Mouse (Mus musculus): ENCODE data around the gene Utp11. TPM values are rescaled to one million over a fixed set of nuclear protein-coding genes. Genes with fewer than 3 reads are reported as not detected.

Utp11 gene
- polyA plus RNA-seq, 1 experiment from 2014 or later, result 62.7 TPM

DNA sequence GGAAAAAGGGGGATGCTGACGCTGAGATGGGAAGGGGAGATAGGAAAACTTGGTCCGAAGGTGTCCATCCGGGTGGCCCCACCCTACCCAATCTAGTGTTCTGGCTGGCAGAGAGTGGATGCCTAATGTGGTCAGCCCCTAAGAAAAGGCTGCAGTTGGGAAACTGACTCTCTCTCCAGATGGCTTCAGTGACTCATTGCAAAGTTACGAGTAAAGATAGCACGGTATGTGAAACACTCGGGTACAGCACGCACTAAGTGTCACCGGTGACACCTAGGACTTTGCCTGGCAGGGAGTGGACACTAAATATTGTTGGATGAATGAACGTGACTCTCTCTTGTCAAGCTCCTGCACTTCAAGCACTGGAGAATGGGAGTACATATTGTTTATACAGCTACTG lies 49.5 kb downstream of the Utp11 start:
- no peak for DNase-seq (ENCODE audit: low spot score)
- Histone ChIP-seq H3K9me3 (ENCODE audit: control insufficient read depth, low read length) (no peaks in the 10 kb centered on the region), H3K36me3 (ENCODE audit: control insufficient read depth, insufficient read depth, low read length) (no peaks in the 10 kb centered on the region), H3K9ac (ENCODE audit: low read depth, low read length) (no peak overlapping the region), H3K27ac (replicated peaks; ENCODE audit: low read depth, low read length) (no peak overlapping the region), H3K4me2 (ENCODE audit: low read depth, low read length) (no peak overlapping the region), H3K4me3 (ENCODE audit: low read depth, low read length) (no peak overlapping the region), H3K4me1 (ENCODE audit: control insufficient read depth, insufficient read depth, low read length) (peaks cover 9% of the 10 kb centered on the region), H3K27me3 (replicated peaks; ENCODE audit: control insufficient read depth, insufficient read depth, low read length) (peaks cover 22% of the 10 kb centered on the region)
- ATAC-seq (ENCODE audit: low read depth), result no peak
- 96% methylated on average over 9 of the region's 9 CpGs for WGBS

DNA sequence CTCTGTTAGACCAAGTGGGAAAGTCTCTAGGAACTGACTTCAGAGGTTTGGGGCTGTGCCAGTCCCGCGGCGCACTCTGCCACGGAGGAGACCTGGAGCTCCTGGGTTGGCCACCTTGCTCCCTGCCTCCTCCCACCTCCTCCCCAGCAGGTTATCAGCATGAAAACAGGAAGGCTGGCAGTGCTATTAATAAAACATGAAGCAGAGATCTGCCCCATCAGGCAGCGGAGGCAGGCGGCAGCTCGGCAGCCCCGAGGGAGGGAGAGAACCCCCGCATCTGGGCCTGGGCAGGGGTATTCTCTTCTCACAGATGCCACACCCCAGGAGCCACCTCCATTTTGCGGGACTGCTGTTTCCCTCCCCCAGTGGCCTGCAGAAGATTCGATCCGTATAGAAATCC lies 53.7 kb downstream of the Utp11 start:
- peaks cover 15% of the 10 kb centered on the region for H3K27me3 ChIP-seq (replicated peaks; ENCODE audit: control insufficient read depth, insufficient read depth, low read length)
- H3K27ac ChIP-seq (replicated peaks; ENCODE audit: low read depth, low read length), result no peak overlapping the region
- no peaks in the 10 kb centered on the region for H3K9me3 ChIP-seq (ENCODE audit: control insufficient read depth, low read length)
- WGBS, result 28% methylated on average over 12 of the region's 12 CpGs
- DNase-seq (ENCODE audit: low spot score), result no peak
- no peaks in the 10 kb centered on the region for H3K4me1 ChIP-seq (ENCODE audit: control insufficient read depth, insufficient read depth, low read length)
- no peak overlapping the region for H3K9ac ChIP-seq (ENCODE audit: low read depth, low read length)
- no peak overlapping the region for H3K4me2 ChIP-seq (ENCODE audit: low read depth, low read length)
- H3K36me3 ChIP-seq (ENCODE audit: control insufficient read depth, insufficient read depth, low read length), result no peaks in the 10 kb centered on the region
- H3K4me3 ChIP-seq (ENCODE audit: low read depth, low read length), result no peak overlapping the region
- ATAC-seq (ENCODE audit: low read depth), result no peak

DNA sequence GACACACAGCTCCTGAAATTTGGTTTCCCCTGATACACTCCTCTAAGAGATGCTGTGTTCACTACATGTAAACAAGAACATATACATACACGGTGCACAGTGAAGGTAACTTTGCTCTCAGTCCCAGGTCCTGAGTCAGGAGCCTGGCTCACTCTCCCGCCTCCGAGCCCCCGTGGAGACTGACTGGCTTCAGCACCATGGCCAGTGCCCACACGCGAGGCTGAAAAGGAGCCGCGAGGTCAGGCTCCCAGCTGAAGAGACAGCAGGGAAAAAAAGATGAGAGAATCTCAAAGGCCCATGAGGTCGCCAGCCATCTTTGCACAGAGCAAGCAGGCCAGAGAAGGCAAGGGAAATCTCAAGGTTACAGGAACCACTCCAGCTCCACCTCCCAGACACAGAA lies 60.1 kb downstream of the Utp11 start:
- WGBS, result 3% methylated on average over 9 of the region's 9 CpGs
- peaks cover 5% of the 10 kb centered on the region; the same call in 1 of the 2 replicates for H3K27me3 ChIP-seq (replicated peaks; ENCODE audit: control insufficient read depth, insufficient read depth, low read length)
- H3K9me3 ChIP-seq (ENCODE audit: control insufficient read depth, low read length), result no peaks in the 10 kb centered on the region
- H3K9ac ChIP-seq (ENCODE audit: low read depth, low read length), result no peak overlapping the region
- H3K4me1 ChIP-seq (ENCODE audit: control insufficient read depth, insufficient read depth, low read length), result no peaks in the 10 kb centered on the region
- DNase-seq (ENCODE audit: low spot score) (peak; percentile 53), ATAC-seq (ENCODE audit: low read depth) (no peak)
- no peak overlapping the region for H3K4me2 ChIP-seq (ENCODE audit: low read depth, low read length)
- no peak overlapping the region for H3K4me3 ChIP-seq (ENCODE audit: low read depth, low read length)
- no peaks in the 10 kb centered on the region for H3K36me3 ChIP-seq (ENCODE audit: control insufficient read depth, insufficient read depth, low read length)
- H3K27ac ChIP-seq (replicated peaks; ENCODE audit: low read depth, low read length), result no peak overlapping the region

DNA sequence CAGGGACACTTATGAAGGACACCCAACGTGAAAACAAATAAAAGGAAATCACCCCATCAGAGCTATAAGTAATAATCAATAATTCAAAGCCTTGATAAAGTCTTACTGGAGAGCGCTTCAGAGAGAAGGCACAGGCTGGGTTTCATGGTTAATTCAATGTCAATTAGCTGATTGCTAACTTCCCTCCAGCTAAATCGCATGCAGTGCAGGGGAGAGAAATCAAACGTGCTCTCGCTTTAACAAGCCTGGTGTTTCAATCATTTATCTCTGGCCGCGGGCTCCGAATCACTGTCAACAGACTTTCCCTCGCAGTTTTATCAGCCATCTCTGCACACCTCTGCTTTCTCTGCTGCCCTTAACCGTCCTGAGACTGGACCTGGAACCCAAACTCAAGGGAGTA lies 60.5 kb downstream of the Utp11 start:
- WGBS, result 65% methylated on average over 10 of the region's 10 CpGs
- Histone ChIP-seq H3K4me3 (ENCODE audit: low read depth, low read length) (no peak overlapping the region), H3K27me3 (replicated peaks; ENCODE audit: control insufficient read depth, insufficient read depth, low read length) (peaks cover 5% of the 10 kb centered on the region; the same call in 1 of the 2 replicates), H3K36me3 (ENCODE audit: control insufficient read depth, insufficient read depth, low read length) (no peaks in the 10 kb centered on the region), H3K4me2 (ENCODE audit: low read depth, low read length) (no peak overlapping the region), H3K9ac (ENCODE audit: low read depth, low read length) (no peak overlapping the region), H3K27ac (replicated peaks; ENCODE audit: low read depth, low read length) (no peak overlapping the region), H3K9me3 (ENCODE audit: control insufficient read depth, low read length) (no peaks in the 10 kb centered on the region), H3K4me1 (ENCODE audit: control insufficient read depth, insufficient read depth, low read length) (no peaks in the 10 kb centered on the region)
- DNase-seq (ENCODE audit: low spot score) (no peak), ATAC-seq (ENCODE audit: low read depth) (no peak)

DNA sequence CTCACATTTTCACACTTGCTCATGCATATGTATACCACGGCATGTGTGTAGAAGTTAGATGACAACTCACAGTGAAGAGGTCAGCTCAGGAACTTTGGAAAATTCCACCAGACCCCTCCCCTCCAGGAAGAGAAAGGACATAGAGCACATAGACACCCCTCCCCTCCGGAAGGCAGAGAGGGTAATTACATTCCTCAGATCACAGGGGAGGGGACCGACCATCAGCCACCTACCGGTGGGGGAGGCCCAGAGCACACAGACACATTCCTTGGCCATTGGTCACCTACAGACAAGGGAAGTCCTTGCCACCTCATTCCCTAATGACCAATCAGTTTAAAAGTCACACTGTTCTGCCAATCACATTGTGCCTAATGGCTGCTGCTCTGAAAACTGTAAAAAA lies 61.9 kb downstream of the Utp11 start:
- Histone ChIP-seq H3K27me3 (replicated peaks; ENCODE audit: control insufficient read depth, insufficient read depth, low read length) (peaks cover 5% of the 10 kb centered on the region; the same call in 1 of the 2 replicates), H3K9me3 (ENCODE audit: control insufficient read depth, low read length) (no peaks in the 10 kb centered on the region), H3K4me3 (ENCODE audit: low read depth, low read length) (no peak overlapping the region), H3K4me2 (ENCODE audit: low read depth, low read length) (no peak overlapping the region), H3K36me3 (ENCODE audit: control insufficient read depth, insufficient read depth, low read length) (no peaks in the 10 kb centered on the region), H3K27ac (replicated peaks; ENCODE audit: low read depth, low read length) (no peak overlapping the region), H3K4me1 (ENCODE audit: control insufficient read depth, insufficient read depth, low read length) (peaks cover 3% of the 10 kb centered on the region; the same call in 1 of the 2 replicates), H3K9ac (ENCODE audit: low read depth, low read length) (no peak overlapping the region)
- DNase-seq (ENCODE audit: low spot score), result no peak
- 54% methylated on average over 4 of the region's 4 CpGs for WGBS
- ATAC-seq (ENCODE audit: low read depth), result no peak

MicroRNAs encoded within 50 kb of the gene (microRNA counts, 519-probe panel; counts per million panel counts)
- microRNA mmu-miR-697, result 19.3 counts per million

Small RNA genes lying within 50 kb of the gene (microRNA-seq; reads per million reads assigned to microRNA genes)
- gene Gm24721 (ENCODE audit: borderline number of aligned reads), result not detected
- gene Mir697 (ENCODE audit: borderline number of aligned reads), result not detected

Other genes starting within 250 kb of the Utp11 start
- 0.47 TPM in 1 of 2 replicates, not detected in the other for gene 3100002H09Rik, start 82.8 kb downstream of the Utp11 start, polyA plus RNA-seq (2014; fragmentation: Nextera tagmentation; extraction: Ambion mirVana)
- gene Pou3f1, start 36.8 kb downstream of the Utp11 start, polyA plus RNA-seq (2014; fragmentation: Nextera tagmentation; extraction: Ambion mirVana), result 1.2 and 1.7 TPM in 2 replicates
- gene Fhl3, start 7.1 kb upstream of the Utp11 start, polyA plus RNA-seq (2014; fragmentation: Nextera tagmentation; extraction: Ambion mirVana), result 15.7 and 18.2 TPM in 2 replicates
- gene Sf3a3, start 21.2 kb upstream of the Utp11 start, polyA plus RNA-seq (2014; fragmentation: Nextera tagmentation; extraction: Ambion mirVana), result 110 and 118 TPM in 2 replicates
- gene Inpp5b, start 48.2 kb upstream of the Utp11 start, polyA plus RNA-seq (2014; fragmentation: Nextera tagmentation; extraction: Ambion mirVana), result 23.7 and 29.5 TPM in 2 replicates
- gene Mtf1, start 108.5 kb upstream of the Utp11 start, polyA plus RNA-seq (2014; fragmentation: Nextera tagmentation; extraction: Ambion mirVana), result 9.9 and 11.5 TPM in 2 replicates
- gene Yrdc, start 157.1 kb upstream of the Utp11 start, polyA plus RNA-seq (2014; fragmentation: Nextera tagmentation; extraction: Ambion mirVana), result 40.6 and 42.6 TPM in 2 replicates
- gene 1110065P20Rik, start 157.6 kb upstream of the Utp11 start, polyA plus RNA-seq (2014; fragmentation: Nextera tagmentation; extraction: Ambion mirVana), result 64.2 and 64.4 TPM in 2 replicates
- 1.4 and 2.0 TPM in 2 replicates for gene Maneal, start 168.6 kb upstream of the Utp11 start, polyA plus RNA-seq (2014; fragmentation: Nextera tagmentation; extraction: Ambion mirVana)
- gene Epha10, start 187.3 kb upstream of the Utp11 start, polyA plus RNA-seq (2014; fragmentation: Nextera tagmentation; extraction: Ambion mirVana), result 0.29 and 0.58 TPM in 2 replicates
- gene 9930104L06Rik, start 243.4 kb upstream of the Utp11 start, polyA plus RNA-seq (2014; fragmentation: Nextera tagmentation; extraction: Ambion mirVana), result 2.8 and 4.2 TPM in 2 replicates
- 70.3 and 90.3 TPM in 2 replicates for gene Cdca8, start 245.7 kb upstream of the Utp11 start, polyA plus RNA-seq (2014; fragmentation: Nextera tagmentation; extraction: Ambion mirVana)